Mouse (Mus musculus) heart, adult 9 months (tissue): ENCODE measurements at regions not wholly inside any gene's neighbourhood (a gene's known extent, or its start where the extent isn't known, plus 50 kb on each side); places are given as distances from the start of the nearest gene placed in this dataset.
A peak's percentile ranks its signal among the peaks of the same experiment; 100 is the strongest.

ENCODE experiments used
- DNase-seq, 2 experiments: peaks; one replicate each; pipeline ENCODE4 v3.0.0; 2022; ENCODE audit warnings: low spot score in 2 of 2

GRCm38 (mm10) chr8:35935034-35935433 is 169.4 kb downstream of the Gm19410 start:
- DNase-seq: no peak

GRCm38 (mm10) chr8:35939199-35939598 is 173.6 kb downstream of the Gm19410 start:
- no peak for DNase-seq

GRCm38 (mm10) chr8:35942515-35942914 is 176.9 kb downstream of the Gm19410 start:
- DNase-seq: no peak

- DNase-seq: no peak
Measured at GRCm38 (mm10) chr8:35943686-35944085, 178.1 kb downstream of the Gm19410 start.

GRCm38 (mm10) chr8:35944461-35944860 is 178.9 kb downstream of the Gm19410 start:
- DNase-seq: no peak

GRCm38 (mm10) chr8:35946539-35946940 is 180.9 kb downstream of the Gm19410 start:
- DNase-seq: no peak

GRCm38 (mm10) chr8:35948146-35948545 is 182.6 kb downstream of the Gm19410 start:
- no peak for DNase-seq

GRCm38 (mm10) chr8:35948751-35949183 is 183.2 kb downstream of the Gm19410 start:
- DNase-seq: no peak

- no peak for DNase-seq
Measured at GRCm38 (mm10) chr8:35955506-35955905, 189.9 kb downstream of the Gm19410 start.

- DNase-seq: no peak
Measured at GRCm38 (mm10) chr8:35956319-35956718, 190.7 kb downstream of the Gm19410 start.

- peak in 1 of 2 experiments; percentile 3 for DNase-seq
Measured at GRCm38 (mm10) chr8:35959201-35959600, 193.6 kb downstream of the Gm19410 start.

GRCm38 (mm10) chr8:35960867-35961614 is 195.5 kb downstream of the Gm19410 start:
- peak in 1 of 2 experiments; percentile 8 for DNase-seq

- DNase-seq: no peak
Measured at GRCm38 (mm10) chr8:35961615-35962220, 196.1 kb downstream of the Gm19410 start.

GRCm38 (mm10) chr8:35964932-35965331 is 199.3 kb downstream of the Gm19410 start:
- DNase-seq: no peak

- no peak for DNase-seq
Measured at GRCm38 (mm10) chr8:35968341-35968740, 202.8 kb downstream of the Gm19410 start.

GRCm38 (mm10) chr8:35971082-35971481 is 205.5 kb downstream of the Gm19410 start:
- no peak for DNase-seq

- no peak for DNase-seq
Measured at GRCm38 (mm10) chr8:35974323-35975029, 208.9 kb downstream of the Gm19410 start.

- no peak for DNase-seq
Measured at GRCm38 (mm10) chr8:35979638-35980255, 214.2 kb downstream of the Gm19410 start.

- no peak for DNase-seq
Measured at GRCm38 (mm10) chr8:35983083-35983482, 217.5 kb downstream of the Gm19410 start.

- peak; percentile 35 for DNase-seq
Measured at GRCm38 (mm10) chr8:35985152-35985689, 219.6 kb downstream of the Gm19410 start.

- DNase-seq: no peak
Measured at GRCm38 (mm10) chr8:35987327-35987726, 221.7 kb downstream of the Gm19410 start.

GRCm38 (mm10) chr8:35991013-35991412 is 225.4 kb downstream of the Gm19410 start:
- no peak for DNase-seq
